Mouse (Mus musculus) kidney, postnatal 36 days (tissue): ENCODE measurements around the gene Bax.
"Not testable (repeated sequence)": the region's sequence is repeated elsewhere in the genome, so short reads cannot be mapped to it uniquely, and the experiment has no call there.

Source experiments
- DNase-seq, 2 experiments: peaks; one replicate each; pipeline ENCODE4 v3.0.0; 2021 to 2022; ENCODE audit warnings: mixed read lengths in 2 of 2

Bax gene

GRCm38 (mm10) chr7:45466283-45467089 lies at the start of gene Bax:
Gene Bax (minus strand): TSS chr7:45466898.
- peak; percentile 96 to 99 for DNase-seq

GRCm38 (mm10) chr7:45515436-45515835 lies 48.7 kb upstream of the Bax start:
- no peak for DNase-seq

- DNase-seq, result no peak
Measured at GRCm38 (mm10) chr7:45514411-45514810, 47.7 kb upstream of the Bax start.

GRCm38 (mm10) chr7:45509912-45510787 lies 43.5 kb upstream of the Bax start, which contains the start of gene Nucb1:
Gene Nucb1 (minus strand): TSS chr7:45510406.
- peak; percentile 96 for DNase-seq

GRCm38 (mm10) chr7:45509181-45509882 lies 42.6 kb upstream of the Bax start:
- DNase-seq, result no peak

GRCm38 (mm10) chr7:45508561-45508960 lies 41.9 kb upstream of the Bax start:
- no peak for DNase-seq

- peak in 1 of 2 experiments; percentile 60 for DNase-seq
Measured at GRCm38 (mm10) chr7:45507583-45507982, 40.9 kb upstream of the Bax start.

GRCm38 (mm10) chr7:45498427-45498826 lies 31.7 kb upstream of the Bax start:
- no peak for DNase-seq

GRCm38 (mm10) chr7:45494548-45494947 lies 27.9 kb upstream of the Bax start:
- no peak for DNase-seq

- DNase-seq, result no peak
Measured at GRCm38 (mm10) chr7:45492951-45493350, 26.3 kb upstream of the Bax start.

GRCm38 (mm10) chr7:45492225-45492844 lies 25.6 kb upstream of the Bax start:
- DNase-seq, result no peak

GRCm38 (mm10) chr7:45491264-45491663 lies 24.6 kb upstream of the Bax start:
- DNase-seq, result peak; percentile 61 to 71

GRCm38 (mm10) chr7:45490822-45491221 lies 24.1 kb upstream of the Bax start:
- no peak for DNase-seq

GRCm38 (mm10) chr7:45489578-45489977 lies 22.9 kb upstream of the Bax start:
- no peak for DNase-seq

- DNase-seq, result peak; percentile 73 to 82
Measured at GRCm38 (mm10) chr7:45488293-45489204, 21.9 kb upstream of the Bax start, which contains the start of gene Dhdh. Gene Dhdh (minus strand): TSS chr7:45488805.

- DNase-seq, result no peak
Measured at GRCm38 (mm10) chr7:45487861-45488292, 21.2 kb upstream of the Bax start.

GRCm38 (mm10) chr7:45486761-45487415 lies 20.2 kb upstream of the Bax start, which contains the start of gene Gm45808:
Gene Gm45808 (minus strand): TSS chr7:45486811.
- no peak for DNase-seq

GRCm38 (mm10) chr7:45486158-45486557 lies 19.5 kb upstream of the Bax start:
- no peak for DNase-seq

GRCm38 (mm10) chr7:45484985-45485384 lies 18.3 kb upstream of the Bax start:
- not testable (repeated sequence) for DNase-seq

GRCm38 (mm10) chr7:45482166-45482565 lies 15.5 kb upstream of the Bax start:
- no peak for DNase-seq
